Mouse (Mus musculus) gastrocnemius, postnatal 25 days (tissue): ENCODE measurements around the gene Gm21891. TPM values are rescaled to one million over a fixed set of nuclear protein-coding genes. Genes with fewer than 3 reads are reported as not detected.
"Not testable (repeated sequence)": the region's sequence is repeated elsewhere in the genome, so short reads cannot be mapped to it uniquely, and the experiment has no call there.

ENCODE experiments used
- DNase-seq: peaks from one replicate; pipeline ENCODE4 v3.0.0; 2022
- long read RNA-seq, 2 experiments: library from polyadenylated mRNA; stranded (forward); transcript quantifications; one replicate each; pipeline ENCODE4 v2.0.0; 2021
- total RNA-seq, 2 experiments: library from RNA; stranded (reverse); gene quantifications; 1 replicate in 1 of 2; 2 replicates in 1 of 2; pipeline ENCODE4 v1.2.3; 2021

The Gm21891 gene
- total RNA-seq = not detected
- long read RNA-seq, experiment 1 = 0 reads
- long read RNA-seq, experiment 2 = 0 reads

- DNase-seq = not testable (repeated sequence)
Measured at GRCm38 (mm10) chrY:13133392-13133791, at the start of gene Gm21891. Gm21891 (minus strand) TSS chrY:13133492.

DNA sequence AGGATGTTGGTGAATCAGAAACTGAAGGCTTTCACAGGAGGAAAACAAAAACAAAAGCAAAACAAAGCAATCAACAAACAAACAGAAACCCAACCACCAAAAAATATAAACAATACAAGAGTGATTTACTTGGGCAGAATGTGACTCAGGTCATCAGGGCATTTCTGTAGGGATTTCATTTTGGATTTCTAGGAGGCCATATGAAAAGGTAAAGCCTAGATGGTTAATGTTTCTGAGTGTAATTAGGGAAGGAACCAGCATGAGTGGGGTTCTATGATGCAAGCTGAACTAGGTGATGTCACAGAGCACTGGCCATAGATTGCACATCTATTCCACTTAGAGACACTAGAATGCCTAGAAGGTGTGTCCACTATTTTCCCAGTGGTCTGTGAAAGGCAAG lies 28.4 kb upstream of the Gm21891 start, which contains the start of gene Gm21425:
Gene Gm21425 (plus strand): TSS at position 301 of the 400 bp plus-strand sequence.
- not testable (repeated sequence) for DNase-seq

Other genes starting within 250 kb of the Gm21891 start
- gene Gm20807, start 90.6 kb downstream of the Gm21891 start, total RNA-seq = not detected
- gene Gm21425, start 28.5 kb upstream of the Gm21891 start, total RNA-seq = not detected
- gene Gm21828, start 90.4 kb upstream of the Gm21891 start, total RNA-seq = not detected
- not detected for gene Gm21440, start 118.9 kb upstream of the Gm21891 start, total RNA-seq
- not detected for gene Gm21454, start 119.0 kb upstream of the Gm21891 start, total RNA-seq
- not detected for gene Gm21725, start 215.6 kb upstream of the Gm21891 start, total RNA-seq